Mouse (Mus musculus) ovary, postnatal 14 days (tissue): ENCODE results near the gene Isg15.
A peak's percentile ranks its signal among the peaks of the same experiment; 100 is the strongest.

Experiments
- DNase-seq: peaks from one replicate; pipeline ENCODE4 v3.0.0; 2022; ENCODE audit warnings: low spot score

The Isg15 gene

DNA sequence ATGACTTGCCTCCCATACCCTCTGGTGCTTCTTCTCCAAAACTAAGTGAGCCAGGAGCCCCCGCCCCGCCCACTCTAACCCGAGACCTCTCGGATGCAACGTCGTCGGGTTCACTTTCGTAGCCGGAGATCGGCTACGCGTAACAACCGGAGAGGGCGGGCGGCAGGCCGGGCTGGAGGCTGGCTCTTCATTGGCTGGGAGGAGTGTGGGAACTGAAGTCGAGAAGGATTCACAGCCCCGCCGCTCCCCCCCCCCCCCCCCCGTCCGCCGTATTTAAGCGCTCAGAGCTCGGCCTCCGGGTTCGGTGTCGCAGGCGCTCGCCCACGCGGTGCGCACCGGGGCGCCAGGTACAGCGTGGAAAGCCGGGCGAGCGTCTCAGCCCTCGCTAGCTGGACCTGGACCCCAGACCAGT is 2.4 kb upstream of the Isg15 start, which contains the start of gene AW011738:
Gene AW011738, plus strand, starts transcription at position 304 of the 412 bp plus-strand sequence.
- no peak for DNase-seq

DNA sequence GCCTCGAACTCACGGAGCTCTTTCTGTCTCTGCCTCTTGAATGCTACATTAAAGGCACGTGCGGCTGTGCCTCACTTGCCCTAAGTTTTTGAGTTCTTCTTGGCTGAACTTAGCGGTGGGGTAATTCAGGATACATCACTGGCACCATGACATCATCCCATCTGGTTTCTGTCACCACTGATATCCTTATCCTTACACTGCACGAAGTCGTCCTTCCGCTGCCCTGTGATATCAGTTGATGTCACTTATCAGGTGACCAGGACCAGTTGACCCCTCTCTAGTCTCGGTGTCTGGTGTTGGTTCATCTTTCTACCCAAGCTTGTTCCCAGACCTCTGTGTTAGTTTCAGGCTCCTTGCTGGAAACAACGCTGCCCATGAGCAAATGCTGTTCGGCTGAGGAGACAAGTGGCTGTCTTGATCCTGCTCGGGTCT is 1.9 kb upstream of the Isg15 start:
- no peak for DNase-seq

DNA sequence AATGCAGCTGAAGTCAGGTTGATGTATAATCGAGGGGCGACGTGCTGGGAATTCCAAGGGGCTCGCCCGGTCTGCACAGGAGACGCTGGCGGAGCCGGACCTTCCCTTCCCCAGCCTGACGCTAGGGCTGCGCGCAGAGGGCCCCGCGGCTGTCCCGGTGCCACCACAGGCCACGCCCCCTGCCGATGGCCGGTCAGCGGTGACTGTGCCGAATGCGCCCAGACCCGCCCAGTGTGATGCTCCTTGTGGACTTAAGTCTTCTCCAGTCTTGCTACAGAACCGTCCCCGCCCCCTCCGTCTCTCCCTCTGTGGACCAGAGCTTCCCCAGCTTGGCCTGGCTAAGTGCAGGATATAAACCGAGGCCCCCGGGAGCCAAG is 2.8 kb downstream of the Isg15 start:
- DNase-seq: peak; percentile 77

DNA sequence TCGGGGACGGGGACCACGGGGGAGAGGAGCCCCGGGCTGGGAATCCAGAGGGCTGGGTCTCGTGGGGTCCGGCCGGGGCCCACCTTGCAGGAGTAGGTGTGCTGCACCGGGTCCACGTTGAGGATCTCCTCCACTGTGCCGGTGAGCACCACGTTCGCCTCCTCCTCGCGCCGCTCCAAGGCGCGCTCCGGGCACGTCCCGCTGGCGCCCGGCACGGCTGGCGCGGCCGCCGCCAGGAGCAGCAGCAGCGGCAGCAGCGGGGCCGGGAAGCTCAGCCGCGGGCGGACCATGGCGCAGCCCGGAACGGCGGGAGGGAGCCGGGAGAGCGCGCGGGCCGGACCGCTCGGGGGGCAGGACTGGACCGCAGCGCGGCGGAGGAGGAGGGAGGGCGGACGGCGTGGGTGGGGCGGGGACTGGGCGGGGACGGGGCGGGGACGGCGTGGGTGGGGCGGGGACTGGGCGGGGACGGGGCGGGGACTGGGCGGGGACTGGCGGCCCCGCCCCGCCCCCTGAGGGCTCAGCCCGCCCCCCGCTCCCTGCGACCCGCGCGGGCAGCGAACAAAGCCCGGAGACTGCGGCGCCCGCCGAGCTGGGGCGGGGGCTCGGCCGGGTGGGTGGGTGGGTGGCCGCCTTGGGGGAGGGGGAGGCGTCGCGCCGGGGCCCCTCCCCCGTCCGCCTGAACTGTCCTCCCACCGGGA is 3.3 kb downstream of the Isg15 start, which contains the start of gene Agrn:
Gene Agrn, minus strand, starts transcription at position 358 of the 698 bp plus-strand sequence.
- peak; percentile 61 for DNase-seq

DNA sequence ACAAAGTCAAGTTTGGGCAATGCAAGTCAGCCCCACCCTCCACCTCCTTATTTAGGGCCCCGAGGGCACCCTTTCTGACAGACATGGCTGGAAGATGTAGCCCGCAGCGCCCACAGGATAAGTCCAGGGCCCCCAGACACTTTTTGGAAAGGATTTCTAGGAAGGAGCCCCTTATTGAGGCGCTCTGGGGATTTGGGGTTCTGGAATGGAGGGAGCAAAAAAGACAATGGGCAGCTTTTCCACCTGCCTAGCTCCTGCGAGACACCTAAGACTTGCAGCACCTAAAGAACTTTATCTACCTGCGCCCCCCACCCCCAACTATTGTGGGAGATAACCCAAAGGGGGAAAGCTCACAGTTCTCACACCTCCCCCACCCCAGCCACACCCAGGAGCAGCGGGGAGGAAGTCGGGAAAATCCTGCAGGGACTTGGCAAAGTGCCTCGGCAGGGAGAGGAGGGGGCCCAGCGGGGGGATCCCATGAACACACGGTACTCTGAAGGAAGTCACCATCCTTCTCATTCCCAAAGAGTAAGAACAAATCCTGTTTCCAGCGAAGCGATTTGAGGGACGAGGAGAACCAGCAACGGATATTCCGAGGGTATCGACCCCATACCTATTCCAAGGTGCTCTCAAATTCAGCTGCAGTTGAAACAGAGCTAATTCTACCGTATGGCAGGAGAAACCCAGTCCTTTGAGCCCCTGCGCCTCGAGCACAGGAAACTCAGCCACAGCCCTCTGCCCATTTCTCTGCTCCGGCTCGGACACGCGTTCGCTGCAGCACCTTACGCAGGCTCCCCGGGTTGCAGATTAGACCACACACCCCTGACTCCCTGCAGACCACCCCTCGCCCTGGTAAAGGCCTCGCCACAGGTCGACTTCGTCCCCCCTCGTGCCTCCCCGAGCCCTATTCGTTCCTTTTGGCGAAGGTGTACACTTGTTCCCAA is 4.4 kb downstream of the Isg15 start:
- peak; percentile 33 for DNase-seq

DNA sequence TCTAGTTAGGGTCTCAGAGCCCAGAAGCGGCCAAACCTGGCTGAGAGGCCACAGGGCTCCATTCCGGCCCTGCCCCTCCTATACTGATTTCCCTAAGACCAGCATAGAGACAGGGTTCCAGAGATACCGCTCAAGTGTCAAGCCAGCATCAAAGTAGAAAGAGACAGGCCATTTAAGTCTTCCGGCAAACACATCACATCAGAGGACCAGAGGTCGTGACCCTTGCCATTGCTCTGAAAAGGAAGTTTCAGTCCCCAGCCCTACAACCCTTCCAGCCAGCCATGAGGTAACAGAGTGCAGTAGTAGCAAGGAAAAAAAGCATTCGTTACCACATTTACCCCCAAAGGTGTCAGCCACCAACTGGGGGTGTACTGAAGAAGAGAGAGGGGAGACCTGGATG is 6.3 kb downstream of the Isg15 start:
- DNase-seq: no peak

DNA sequence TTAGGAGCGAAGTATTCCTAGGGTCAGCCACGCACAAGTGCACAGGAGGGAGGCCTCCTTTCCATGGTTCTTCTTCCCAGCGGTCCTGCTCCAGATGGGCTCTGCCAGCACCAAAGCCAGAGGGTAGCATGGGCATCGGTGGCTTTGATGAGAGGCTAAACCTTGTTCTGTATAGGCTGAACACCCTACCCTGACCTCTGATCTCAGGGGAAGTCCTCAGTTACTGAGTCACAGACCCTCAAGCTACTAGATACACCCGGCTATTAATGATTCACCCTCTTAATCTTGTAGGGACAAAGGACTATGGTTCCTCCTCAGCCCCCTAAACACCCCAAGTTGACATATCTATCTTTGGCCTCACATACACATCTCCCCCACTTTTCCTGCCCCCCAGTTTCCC is 6.7 kb downstream of the Isg15 start:
- no peak for DNase-seq

DNA sequence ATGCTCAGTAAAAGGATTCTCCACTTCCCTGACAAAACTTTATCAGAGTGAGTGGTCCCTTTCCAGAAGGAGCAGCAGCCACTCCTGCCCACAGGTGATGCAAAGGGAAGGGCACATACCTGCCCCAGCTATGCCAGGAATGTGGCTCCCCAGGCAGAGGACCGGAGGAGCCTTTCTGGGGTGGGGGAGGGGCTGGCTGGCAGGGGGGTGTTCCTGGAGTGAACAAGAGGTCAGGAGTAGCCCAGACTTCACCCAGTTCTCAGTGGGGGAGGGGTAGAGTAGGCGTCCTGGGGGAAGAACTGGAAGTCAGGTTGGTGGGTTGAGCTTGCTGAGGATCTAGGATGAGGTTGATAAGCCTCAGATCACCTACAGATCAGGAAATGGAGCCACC is 7.4 kb downstream of the Isg15 start:
- DNase-seq: no peak

DNA sequence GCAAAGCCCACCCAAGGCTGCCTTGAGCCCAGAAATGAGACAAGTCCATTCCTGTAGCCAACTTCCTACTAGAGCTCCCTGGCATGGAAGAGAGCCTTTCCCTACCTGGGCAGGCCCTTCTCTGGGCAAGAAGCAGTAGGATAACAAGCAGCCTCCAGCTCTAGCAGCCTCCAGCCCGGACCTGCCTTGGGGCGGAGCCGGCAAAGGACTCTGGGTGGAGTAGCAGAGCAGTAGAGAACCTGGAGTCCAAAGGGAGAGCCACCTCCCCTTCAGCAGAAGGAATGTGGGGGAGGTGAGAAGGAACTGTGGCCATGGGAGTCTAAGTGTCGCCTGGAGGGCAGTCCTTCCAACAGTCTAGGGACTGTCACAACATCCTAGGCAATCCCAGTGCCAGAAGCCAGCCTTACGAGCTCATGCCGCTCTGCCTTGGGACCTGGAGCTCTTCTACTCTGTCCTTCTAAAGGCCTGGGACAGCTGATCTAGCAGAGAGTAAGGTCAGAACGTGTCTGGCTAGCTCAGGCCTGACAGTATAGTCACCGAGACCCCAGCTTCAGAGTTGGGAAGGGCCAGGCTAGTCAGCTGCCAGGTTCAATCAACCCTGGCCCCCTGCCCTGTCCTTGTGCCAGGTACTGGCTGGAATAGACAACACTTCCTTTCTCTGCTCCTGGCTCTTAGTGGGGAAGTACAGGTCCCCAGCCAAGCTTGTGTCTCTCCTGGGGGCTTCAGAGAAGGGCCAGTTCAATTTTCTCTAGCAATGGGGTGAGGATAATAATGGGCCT is 8.0 kb downstream of the Isg15 start:
- peak; percentile 36 for DNase-seq

DNA sequence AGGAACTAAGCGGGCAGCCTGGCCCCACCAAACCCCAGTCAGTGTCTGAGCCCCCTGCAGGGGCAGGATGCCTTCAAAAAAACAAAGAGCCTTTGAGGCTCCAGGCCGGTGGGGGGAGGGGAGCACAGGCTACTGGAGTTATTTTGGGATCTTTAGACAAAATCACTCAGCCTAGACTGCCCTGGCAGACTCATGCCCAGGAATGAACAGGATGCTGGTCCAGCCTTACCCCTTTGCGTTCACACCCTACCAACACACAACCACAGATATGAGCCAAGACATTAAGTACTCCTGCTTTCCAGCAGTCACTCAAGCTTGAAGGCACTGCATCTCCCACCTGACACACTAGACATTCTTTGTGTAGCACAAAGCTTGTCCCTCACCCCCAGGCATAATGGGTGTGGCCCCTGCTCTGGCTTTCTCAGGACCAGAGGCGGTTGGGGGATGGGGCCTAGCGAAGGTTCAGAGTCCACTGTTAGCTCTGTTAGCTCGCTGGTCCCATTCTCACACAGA is 11.8 kb downstream of the Isg15 start:
- no peak for DNase-seq

DNA sequence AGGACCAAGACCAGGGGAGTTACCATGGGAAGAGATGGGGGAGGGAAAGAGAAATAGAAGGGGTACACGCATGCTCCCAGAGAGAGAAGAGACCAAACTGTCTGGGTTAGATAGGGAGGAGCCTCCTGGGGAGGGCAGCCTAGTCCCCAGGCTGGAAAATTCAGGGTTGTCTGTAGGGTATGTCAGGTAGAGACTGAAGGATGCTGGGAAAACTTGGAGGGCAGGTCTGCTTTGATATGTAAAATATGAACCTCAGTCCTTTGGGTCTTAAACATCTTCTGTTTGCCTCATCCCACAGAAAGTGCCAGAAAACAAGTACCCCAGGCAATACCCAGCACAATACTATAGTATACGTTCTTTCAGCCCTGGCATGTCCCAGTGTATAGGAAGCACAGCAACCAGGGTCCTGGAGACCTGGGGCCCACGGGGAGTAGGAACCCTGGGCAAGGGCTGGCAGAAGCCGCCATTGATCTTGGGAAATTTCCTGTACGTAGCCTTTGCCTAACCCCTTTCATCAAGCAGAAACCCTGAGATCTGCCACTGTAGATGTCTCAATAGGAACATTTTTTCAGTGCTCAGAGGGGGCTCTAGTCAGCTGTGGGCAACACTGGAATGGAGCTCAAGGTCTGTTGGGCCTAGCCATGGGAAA is 12.3 kb downstream of the Isg15 start:
- no peak for DNase-seq

DNA sequence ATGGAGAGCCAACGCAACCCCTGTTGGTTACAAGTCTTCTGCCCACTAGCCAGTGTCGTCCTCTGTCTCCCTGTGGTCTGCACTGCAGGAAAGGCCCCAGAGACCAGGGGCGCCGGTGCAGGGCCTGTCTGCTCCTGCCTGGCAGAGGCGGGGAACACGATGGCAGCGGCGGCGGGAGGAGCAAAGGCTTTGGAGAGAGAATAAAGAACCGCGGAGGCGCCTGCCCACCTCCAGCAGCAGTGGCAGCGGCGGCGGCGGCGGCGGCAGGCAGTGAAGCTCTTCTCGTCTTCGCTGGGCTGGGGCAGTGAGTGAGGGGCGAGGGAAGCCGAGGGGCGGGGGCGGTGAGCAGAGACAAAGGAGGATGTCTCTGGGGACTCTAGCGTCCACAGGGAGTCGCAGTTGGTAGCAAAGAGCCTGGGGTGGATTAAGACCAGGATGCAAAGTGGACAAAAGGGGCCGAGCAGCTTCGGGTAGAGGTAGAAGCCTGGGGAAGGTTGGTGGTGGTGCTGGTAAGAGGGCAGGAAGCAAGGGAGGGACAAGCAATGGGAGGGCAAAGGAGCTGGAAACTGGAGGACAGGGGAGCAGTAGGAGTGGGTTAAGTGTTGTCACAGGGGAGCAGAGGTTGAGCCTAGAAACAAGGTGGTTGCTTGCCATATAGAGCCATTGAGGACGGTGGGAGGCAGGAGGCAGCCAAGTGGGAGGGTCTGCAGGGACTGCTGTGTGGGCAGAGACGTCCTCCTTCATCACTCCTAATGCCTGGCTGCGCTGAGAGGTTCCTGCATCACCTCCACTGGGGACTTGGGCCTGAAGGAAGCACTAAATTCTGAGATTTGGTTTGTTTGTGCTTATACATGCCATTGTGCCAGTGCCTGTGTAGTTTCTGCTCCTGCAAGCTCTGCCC is 14.4 kb downstream of the Isg15 start:
- no peak for DNase-seq

DNA sequence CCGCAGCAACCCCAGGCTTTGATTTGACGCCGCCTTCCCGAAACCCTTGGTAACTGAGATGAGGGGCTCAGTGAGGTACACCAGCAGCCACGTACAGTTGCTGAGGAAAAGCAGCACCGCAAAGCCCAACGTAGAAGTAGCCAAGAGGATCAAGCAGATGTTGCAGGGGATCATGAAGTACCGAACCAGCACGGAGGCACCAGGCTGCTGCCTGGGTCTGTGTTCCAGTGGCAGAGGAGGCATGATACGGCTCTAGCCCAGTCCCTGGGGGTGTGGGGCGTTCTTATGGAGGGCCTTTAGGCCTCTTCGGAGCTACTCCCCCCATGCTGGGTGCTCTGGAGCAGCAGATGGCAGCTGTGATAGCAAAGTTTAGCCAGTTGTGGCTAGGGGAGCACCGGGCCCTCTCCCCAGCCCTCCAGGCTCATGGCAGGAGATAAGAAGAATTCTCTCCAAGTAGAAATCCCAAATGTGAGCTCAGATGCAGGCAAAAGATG is 15.1 kb downstream of the Isg15 start:
- no peak for DNase-seq

DNA sequence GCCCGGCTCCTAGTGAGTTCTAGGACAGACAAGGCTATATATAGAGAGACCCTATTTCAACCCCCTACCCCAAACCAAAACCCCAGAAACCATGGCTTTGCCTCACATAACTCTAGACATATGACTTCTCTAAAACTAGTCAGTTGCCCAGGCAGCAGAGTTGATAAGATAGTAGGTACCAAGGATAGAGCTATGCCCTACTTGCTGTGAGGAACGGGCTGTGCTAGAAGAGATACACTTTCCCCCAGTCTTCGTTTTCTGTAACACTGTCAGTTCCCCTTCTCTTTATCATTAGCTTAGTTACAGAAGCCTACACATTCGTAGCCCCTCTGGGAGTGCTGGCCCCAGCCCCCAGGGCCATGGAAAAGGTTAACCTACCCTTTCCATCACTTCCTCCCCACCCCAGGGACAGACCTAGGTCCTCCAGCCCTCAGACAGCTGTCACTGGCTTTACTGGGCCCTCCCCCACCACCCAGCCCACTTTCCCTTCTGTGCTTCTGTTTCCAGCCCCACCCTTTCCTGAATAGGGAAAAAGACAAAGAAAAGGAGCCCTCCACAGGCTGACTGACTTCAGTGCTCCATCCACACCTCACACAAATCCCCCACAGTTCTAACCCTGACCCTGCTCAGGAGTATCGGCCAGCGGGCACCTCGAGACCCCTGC is 16.2 kb downstream of the Isg15 start:
- no peak for DNase-seq

DNA sequence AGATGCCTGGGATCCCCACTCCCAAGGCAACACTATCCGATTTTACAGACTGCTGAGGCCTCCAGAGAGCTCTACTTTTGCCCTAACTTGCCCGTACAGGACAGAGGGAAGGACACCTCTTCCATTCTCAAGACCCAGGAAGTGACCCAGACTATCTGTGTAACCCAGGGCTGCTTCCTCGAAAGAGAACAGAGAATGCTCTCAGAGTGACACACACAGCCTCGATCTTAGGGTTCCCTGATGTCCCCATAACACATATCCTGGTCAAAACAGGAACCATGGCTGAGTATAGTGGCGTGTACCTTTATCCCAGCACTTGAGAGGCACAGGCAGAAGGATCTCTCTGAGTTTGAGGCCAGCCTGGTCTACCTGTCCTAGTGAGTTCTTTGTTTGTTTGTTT is 16.9 kb downstream of the Isg15 start:
- no peak for DNase-seq

DNA sequence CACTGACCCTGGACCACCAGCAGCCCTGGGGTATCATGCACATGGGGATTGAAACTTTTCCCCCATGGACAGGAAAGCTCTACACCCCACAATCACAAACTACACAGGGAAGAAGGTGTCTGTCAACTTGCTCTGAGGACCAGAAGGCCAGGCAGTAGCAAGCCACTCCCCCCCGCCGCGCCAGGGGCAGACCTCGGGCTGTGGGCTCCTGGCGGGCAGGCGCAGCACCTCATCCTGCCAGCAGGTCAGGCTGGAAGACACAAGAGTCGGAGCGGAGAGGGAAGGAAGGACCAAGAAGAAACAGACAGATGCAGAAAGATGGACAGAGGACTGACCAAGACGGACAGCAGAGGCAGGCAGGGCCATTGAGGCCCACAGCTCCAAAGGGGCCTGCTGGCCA is 23.0 kb downstream of the Isg15 start:
- DNase-seq: no peak

DNA sequence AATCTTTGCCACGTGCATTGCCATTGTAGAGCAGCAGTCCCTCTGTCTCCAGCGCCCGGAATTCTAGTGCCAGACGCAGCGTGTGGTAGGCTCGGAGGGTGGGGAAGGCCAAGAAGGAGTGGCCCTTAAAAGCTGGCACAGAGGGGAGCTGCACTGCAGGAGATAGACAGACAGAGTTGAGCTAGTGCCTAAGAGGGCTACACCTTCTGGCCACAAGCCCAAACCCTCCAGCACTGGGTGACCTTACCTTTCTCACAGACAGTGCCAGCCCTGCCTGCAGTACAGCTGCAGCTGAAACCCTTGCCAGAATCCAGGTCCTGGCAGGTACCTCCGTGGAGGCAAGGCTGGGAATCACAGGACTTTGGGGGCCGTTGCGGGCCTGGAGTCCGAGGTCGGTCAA is 28.8 kb downstream of the Isg15 start:
- DNase-seq: no peak

DNA sequence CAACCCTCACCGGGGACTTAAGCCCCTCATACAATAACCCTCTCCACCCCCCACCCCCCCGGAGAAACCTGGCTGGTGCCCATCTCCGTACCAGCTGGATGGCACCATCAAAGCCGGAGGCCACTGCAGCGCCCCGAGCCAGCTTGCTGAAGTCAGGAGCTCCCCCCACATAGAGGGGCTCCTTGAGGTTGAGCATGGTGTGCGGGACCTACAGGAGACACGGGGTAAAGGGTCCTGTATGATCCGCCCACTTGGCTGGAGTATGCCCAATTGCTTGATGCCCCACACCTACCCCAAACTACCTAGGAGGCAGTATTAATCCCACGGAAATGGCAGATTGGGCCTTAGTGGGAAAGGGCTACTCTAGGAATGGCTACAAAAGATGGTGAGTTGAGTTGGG is 31.5 kb downstream of the Isg15 start:
- no peak for DNase-seq

DNA sequence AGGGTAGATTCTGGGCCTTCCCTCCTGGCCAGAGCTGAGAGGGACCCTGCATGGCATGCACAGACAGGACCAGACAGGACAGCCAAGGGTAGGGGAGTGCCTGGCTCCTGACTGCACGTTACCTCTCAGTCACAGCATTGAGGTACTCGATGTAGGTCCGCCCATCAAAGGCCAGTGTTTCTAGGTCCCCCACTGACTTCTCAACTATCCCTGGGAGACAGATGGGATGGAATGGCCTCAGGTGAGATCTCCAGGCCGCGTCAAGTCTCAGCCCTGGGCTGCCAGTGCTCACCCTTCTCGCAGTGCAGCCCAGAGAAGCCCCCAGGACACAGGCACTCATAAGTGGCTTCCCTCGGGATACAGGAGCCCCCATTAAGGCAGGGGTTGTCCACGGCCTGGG is 32.0 kb downstream of the Isg15 start:
- no peak for DNase-seq

DNA sequence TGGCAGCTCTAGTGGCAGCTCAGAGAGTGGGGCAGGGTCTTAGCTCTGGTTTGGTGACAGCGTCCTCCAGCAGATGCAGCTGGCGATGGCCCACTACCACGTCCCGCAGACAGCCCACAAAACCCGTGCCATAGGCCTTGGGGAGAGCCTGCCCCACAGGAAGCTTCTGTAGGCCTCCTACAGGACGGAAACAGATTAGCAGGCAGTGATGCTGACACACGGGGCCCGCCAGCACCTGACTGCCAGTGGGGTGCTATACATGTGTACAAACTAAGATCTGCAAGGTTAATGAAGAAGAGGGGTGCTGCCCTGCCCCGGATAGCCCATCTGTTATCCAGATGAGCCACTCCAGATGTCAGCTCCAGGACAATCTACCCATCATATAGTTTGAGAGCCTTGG is 34.1 kb downstream of the Isg15 start:
- no peak for DNase-seq
